Mouse (Mus musculus) spleen, adult 18-20 months (tissue): Measurements from ENCODE around the gene C1qtnf9.

Experiments used
- DNase-seq, 2 experiments: peaks; one replicate each; pipeline ENCODE4 v3.0.0; 2022; ENCODE audit warnings: mixed read lengths in 2 of 2

The C1qtnf9 gene

DNA sequence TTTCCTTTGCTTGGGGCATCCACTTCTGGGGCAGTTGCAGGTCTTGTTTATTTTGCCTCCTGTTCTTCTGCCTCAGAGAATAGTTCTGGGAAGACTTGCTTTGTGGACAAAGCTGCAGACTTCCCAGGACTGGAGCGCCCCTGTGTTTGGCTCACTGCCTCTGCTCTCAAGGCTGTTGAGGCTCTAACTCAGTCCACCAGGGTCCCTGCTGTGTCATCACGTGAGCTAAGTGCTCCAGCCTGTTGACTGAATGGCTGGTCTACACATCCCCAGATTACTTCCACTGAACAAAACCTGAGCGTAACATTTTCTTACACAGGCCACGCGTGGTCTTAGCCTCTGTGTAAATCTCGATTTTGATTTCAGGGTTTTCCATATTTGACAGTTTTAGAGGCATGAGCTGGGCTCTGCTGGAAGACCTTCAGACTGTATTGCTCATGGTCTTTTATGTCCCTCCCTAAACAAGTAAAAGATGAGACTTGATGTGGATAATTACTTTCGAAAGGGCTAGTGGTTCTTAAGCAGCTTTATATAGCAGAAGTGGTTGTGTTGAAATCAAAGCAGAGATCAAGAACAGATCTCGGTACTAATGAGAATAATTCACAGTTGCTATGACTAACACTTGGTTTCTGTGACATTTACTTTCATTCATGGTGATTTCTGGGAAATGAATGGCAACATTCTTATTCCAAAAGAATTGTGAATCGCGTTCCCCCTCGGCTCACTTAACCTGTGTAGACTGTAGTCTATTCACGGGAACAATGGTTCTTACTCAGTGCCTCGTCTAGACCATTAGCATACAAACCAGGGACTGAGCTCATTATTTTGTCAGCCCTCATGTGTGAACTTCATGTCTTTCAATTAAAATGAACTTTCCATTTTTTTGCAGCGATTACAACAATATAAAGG lies 14.8 kb upstream of the C1qtnf9 start:
- DNase-seq, result no peak

- no peak for DNase-seq
Measured at GRCm38 (mm10) chr14:60753801-60754126, 14.2 kb upstream of the C1qtnf9 start.

- no peak for DNase-seq
Measured at GRCm38 (mm10) chr14:60754656-60755055, 13.3 kb upstream of the C1qtnf9 start.

GRCm38 (mm10) chr14:60756271-60756670 lies 11.7 kb upstream of the C1qtnf9 start:
- no peak for DNase-seq

DNA sequence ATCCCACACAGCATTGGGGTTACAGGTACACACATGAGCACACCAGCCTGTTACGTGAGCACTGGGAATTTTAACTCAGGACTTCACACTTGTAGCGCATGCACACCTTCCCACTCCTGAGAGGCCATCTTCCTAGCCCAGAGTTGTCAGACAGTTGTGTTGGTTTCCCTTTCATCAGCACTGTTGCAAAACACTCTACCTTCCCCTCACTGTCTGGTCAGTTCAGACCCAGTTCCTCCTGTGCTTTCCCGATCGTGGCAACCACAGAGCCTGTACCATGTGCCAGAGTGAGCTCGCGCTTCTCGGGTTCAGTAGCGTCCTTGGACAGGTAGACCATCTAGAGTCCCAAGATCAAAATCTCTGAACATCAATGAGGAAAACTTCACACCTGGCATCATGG lies 10.7 kb upstream of the C1qtnf9 start:
- no peak for DNase-seq

GRCm38 (mm10) chr14:60757722-60758121 lies 10.2 kb upstream of the C1qtnf9 start:
- DNase-seq, result no peak

DNA sequence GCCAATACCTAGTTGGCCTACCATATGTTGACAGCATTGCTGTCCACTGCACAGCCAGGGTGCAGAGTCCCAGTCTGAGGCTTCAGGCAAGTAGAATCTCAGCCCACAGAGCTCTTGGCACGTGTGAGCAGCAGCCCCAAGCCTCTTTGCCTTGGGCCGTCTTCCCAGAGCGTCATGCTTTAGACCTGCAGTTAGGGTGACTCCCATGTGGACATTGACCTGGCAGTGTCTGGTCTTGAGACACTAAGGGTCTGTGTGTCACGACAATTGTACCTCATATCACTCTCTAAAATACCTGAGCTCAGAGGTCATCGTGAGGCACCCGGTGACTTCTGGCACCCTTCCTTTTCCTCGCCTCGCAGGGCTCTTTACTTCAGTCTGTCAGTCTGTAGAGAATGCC lies 8.8 kb upstream of the C1qtnf9 start:
- no peak for DNase-seq

GRCm38 (mm10) chr14:60761801-60762200 lies 6.1 kb upstream of the C1qtnf9 start:
- no peak for DNase-seq

DNA sequence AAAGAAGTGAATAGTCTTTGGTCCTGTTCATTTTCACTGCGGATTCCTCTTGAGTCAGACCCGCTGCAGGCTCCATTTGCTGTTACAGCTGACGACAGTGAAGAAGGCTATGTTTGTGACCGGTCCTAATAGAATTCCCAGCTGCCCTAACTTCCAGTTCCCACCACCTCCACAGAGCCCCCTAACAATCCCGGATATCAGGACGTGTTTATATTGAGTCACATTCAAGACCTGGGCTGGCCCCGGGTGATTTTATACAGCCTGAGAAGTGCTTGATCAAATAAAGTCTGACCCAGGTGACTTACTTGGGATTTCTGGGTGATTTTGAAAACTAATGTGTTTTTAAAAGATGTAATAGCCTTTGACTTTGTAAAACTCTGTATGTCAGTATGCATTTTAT lies 5.2 kb upstream of the C1qtnf9 start:
- no peak for DNase-seq

GRCm38 (mm10) chr14:60763746-60764145 lies 4.2 kb upstream of the C1qtnf9 start:
- DNase-seq, result no peak

GRCm38 (mm10) chr14:60764526-60764925 lies 3.4 kb upstream of the C1qtnf9 start:
- DNase-seq, result no peak

DNA sequence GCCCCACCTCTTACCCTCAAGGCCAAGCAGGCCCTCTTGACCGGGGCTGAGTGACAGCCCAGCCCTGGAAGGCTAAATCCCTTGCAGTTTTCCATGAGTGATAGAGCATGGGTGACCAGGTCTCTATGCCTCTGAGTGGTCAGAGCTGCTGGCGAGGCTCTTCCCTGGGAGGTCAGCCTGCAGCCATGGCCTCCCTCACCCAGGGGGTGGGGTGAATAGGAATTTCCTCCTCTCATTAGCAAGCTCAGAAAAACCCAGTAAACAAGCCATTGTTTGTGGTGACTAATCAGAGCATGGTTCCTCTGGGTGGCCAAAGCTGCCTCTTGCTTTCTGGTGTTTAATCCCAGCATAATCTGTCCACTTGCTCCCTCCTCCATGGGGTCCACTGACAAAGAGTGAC lies 2.9 kb upstream of the C1qtnf9 start:
- no peak for DNase-seq

DNA sequence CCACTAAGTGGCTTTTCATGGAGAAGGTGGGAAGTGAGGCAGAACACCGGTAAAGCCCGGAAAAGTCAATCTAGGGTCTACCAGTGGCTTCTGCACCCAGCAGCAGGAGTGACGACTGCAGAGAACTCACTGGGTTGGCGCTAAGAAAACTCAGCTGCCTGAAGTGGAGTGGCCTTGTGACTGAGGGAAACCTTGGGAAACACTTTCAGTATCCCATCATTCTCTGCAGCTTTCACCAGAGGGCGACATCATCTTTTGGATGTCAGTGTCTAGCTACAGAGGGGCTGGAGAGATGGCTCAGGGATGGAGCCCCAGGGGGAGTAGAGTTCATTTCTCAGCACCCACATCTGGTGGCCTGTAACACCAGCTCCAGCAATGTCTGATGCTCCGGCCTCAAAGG lies 1.4 kb downstream of the C1qtnf9 start:
- no peak for DNase-seq

GRCm38 (mm10) chr14:60770594-60770993 lies 2.7 kb downstream of the C1qtnf9 start:
- DNase-seq, result no peak

GRCm38 (mm10) chr14:60771057-60771456 lies 3.1 kb downstream of the C1qtnf9 start:
- peak; percentile 53 to 76 for DNase-seq

GRCm38 (mm10) chr14:60773476-60773875 lies 5.5 kb downstream of the C1qtnf9 start:
- DNase-seq, result no peak

DNA sequence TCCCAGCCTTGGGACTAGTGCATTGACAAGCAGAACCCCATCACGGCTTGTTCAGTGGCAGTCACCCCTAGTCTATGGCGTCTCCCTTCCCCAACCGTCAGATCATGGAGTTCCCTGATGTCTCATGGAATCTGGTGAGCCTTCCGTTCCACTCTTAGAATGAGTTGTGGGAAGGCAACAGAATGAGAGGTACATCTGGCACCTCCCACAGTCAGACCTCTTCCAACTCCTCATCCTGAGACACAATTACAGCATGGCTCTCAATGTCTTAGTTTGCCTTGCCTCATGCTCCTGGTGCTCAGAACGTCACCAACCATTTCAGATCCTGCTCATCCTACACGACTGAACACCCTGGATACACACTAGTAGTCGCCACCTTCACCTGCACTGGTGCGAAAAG lies 8.6 kb downstream of the C1qtnf9 start:
- DNase-seq, result no peak

- no peak for DNase-seq
Measured at GRCm38 (mm10) chr14:60777485-60777919, 9.6 kb downstream of the C1qtnf9 start.

DNA sequence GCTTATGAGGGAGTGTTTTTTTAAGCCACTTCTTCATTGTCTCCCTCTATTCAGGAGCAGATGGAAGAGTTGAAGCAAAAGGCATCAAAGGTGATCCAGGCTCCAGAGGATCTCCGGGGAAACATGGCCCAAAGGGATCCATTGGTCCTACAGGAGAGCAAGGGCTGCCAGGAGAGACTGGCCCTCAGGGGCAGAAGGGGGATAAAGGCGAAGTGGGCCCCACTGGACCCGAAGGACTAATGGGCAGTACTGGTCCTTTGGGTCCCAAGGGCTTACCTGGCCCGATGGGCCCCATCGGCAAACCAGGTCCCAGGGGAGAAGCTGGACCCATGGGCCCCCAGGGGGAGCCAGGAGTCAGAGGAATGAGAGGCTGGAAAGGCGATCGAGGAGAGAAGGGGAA lies 11.3 kb downstream of the C1qtnf9 start:
- no peak for DNase-seq

GRCm38 (mm10) chr14:60782121-60782656 lies 14.3 kb downstream of the C1qtnf9 start:
- DNase-seq, result no peak

DNA sequence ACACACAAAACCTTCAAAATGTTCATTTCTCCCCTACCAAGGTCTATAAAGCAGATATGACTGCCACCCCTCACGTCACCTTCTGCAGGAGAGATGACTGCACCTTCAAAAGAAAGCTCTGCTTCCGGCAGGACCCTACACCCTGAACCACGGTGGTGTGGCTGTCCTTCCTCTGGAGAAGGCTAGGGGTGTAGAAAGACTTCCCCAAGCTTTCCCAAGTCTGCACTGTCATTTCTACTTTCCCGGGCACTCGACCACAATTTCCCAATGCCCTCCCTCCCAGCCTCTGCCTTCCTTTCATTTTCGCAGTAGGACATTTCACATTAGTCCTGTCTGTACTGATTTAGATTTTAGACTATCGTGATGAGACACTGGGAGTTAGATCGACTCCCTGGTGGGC lies 15.3 kb downstream of the C1qtnf9 start:
- no peak for DNase-seq

DNA sequence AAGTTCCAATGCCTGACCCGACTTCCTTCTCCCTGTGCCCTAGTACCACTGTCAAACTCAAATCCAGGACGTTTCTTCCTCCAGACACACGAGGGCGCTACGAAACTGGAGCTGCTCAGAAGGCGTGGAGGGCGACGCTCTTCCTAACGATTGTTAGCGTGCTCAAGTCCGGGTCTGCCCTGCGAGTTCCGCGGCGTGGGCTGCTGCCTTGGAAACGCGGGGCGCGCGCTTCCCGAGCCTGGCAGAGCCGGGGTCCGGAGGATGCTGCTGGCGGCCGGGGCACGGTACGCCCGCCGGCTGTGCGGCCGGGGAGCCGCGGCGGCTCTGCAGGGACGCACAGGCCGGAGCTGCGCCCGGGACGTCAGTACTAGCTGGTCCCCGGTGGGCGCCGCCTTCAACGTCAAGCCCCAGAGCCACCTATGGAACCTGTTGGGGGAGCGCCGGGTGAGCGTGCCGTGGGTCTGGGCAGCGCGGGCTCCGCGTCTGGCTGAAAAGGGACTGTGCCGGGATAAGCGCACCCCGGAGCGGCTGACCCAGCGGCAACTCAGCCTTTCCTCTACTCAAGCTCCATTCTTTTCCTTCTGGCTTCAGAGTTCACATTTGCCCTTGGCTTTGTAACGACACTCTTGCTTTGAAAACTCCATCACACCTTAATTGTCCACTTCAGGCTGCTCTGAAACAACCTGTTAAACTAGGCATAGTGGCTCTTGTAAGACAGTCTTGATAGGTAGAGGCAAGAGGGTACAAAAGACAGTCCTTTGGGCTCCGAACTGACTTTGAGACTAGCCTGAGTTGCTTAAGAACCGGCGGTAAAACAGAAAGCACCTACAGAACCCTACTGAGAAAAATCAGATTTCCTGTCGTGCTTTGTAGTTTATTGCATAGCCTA lies 16.7 kb downstream of the C1qtnf9 start, which contains the start of gene Mipep:
Gene Mipep, plus strand, starts transcription at position 147 of the 889 bp plus-strand sequence.
- DNase-seq, result peak; percentile 70 to 80

- DNase-seq, result peak in 1 of 2 experiments; percentile 54
Measured at GRCm38 (mm10) chr14:60790103-60790502, 22.2 kb downstream of the C1qtnf9 start.
